Mouse (Mus musculus) kidney, postnatal 4 days (tissue): Measurements from ENCODE around the gene Erg.

ENCODE experiments used
- DNase-seq, 2 experiments: peaks; one replicate each; pipeline ENCODE4 v3.0.0; 2021; ENCODE audit warnings: mixed read lengths in 2 of 2

Gene Erg

DNA sequence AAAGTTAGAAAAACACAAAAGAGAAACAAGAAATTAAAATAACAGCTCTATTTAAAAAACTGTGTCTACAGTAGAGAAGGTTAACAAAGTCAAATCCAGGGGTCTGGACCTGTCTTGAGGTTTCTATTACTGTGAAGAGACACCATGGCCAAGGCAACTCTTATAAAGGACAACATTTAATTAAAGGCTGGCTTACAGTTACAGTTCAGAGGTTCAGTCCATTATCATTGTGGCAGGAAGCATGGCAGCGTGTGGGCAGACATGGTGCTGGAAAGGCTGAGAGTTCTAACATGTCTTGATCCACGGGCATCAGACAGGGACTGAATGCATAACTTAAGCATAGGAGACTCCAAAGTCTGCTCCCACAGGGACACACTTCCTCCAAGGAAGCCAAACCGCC is 111.4 kb downstream of the Erg start:
- no peak for DNase-seq

DNA sequence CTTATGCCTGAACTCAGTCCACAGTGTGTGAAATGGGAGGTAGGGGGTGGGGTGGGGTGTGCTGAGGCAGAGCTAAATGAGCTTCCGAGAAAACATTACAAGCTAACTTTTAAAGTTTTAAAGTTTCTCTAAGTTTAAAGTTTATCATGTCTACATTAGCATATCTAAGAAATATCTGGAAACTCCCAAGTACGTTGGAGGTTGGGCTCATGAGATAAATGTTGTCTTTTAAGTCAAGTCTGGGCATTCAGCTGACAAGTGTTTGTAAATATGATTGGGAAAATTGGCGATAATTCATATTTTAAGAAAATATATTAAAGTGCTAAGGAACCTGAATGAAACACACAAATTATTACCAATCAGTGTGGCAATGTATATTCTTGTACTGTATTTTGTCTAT is 112.4 kb downstream of the Erg start:
- DNase-seq: no peak

DNA sequence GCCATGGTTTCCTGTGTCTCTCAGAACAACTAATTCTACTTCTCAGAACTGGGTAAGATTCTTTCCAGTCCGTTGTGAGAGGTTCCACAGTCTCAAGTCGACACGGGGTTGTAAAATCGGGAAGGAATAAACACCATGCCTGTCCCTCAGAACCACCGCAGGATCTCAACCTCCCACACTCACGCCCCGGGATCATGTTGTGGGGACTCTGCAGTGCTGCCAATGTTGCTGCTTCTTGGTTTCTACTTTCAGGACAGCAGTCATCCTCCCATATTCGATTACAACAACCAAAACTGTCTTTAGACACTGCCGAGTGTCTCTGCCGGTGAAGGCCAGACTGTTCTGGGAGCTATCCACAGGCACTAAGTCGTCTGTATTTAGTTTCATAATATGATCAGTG is 113.6 kb downstream of the Erg start:
- DNase-seq: no peak

DNA sequence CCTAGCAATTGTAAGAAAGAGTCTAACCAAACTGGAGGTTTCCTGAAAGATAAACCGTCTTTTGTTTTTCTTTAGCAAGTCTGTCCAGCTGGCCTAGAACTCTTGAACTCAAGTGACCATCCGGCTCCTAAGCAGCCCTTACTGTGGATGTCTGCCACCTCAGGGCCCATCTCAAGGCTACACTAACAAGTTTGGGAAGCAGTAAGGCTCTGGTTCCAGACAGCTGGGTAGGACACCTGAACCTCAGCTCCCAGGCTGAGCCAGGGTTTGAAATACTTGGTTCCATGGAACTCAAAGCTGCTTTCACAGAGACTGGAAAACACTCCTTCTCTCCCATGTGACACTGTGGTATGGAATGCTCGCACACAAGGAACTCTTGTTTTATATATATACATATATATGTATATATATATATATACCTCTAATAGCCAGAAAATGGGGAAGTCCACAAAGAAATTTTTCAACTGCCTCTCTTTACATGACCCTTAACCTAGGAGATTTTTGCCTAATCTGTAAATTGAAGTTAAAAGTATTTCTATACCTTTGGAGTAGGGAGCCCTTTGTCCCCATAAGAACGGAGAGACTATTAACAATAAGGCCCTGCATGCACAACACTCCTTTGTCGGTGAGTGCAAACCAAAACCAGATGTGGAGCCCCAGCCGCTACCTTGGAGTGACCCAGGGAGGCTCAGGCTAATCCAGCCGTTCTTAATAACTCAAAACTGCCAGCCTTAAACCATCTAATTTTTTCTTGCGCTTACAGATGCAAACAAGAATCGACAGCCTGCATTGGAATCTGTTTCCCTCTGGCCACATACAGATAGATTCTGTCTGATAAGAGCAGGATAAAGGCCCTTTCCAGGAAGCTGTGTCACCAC is 116.9 kb downstream of the Erg start:
- DNase-seq: no peak

DNA sequence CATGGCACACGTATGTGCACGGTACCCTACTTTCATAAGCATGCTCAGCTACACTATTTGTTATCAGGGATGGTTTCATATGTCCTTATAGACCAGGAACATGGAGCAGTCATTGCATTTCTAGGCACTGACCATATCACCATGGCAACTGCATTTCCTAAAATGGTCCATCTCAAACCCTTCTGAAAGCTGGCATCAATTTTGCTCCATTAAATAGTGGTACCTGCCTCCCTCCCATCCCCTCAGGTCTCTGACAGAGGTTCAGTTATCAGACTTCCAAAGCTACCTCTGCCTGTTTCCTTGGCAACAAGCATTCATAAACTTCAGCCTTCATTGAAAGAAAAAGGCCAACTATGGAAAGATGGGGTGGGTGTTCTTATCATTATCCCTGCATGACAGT is 118.5 kb downstream of the Erg start:
- DNase-seq: no peak

DNA sequence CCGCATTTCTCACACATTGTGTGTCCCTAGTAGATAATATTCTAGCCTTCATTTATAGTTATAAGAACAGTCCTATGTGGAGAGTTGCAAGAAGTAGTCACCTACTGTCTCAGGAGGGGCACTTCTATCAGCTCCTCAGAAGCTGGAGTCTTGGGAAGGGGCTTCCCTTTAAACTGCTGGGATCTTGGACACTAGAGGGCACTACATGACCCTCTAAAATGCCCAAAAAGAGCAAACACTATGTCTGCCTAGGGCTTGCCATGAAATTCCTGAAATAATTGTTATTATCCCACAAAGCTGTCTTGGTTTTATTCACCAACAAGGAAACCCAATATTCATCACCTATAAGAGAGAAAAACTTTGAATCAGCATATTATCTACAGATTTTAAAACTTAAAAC is 119.8 kb downstream of the Erg start:
- peak; percentile 29 to 44 for DNase-seq

DNA sequence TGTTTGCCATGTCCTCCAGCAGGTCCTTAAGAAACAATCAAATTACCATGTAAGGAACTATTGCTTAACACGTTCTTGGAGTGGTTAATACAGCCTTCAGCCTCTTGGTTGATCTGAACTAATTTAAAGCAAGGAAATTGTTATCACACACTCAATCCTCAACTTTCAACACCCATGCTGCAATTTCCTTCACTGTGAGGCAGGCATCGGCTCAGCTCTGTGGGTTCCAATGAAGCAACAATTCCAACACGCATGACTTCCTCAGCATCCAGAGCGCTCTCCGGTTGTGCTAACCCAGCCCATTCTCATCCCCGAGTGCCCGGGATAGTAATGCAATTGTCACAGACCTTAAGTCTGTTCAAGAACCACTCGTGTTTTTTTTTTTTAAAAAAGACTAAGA is 121.8 kb downstream of the Erg start:
- no peak for DNase-seq

DNA sequence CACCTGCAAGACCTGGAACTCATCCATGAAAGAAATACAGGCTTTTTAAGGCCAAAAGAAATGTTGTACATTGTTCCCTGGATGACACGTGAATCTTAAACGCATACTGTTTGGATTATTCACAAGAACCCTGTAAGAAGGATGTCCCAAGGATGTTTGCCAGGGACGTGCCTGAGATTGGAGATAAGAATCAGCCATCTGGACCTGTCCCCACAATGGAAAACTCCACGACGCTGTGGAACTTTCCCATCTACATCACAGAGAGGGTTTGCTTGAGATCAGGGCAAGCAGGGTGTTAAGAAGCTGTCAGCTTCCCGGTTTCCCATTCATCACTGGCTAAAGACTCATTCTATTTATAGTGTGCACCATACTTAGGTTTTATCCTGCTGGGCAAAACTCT is 122.6 kb downstream of the Erg start:
- peak; percentile 48 to 64 for DNase-seq

DNA sequence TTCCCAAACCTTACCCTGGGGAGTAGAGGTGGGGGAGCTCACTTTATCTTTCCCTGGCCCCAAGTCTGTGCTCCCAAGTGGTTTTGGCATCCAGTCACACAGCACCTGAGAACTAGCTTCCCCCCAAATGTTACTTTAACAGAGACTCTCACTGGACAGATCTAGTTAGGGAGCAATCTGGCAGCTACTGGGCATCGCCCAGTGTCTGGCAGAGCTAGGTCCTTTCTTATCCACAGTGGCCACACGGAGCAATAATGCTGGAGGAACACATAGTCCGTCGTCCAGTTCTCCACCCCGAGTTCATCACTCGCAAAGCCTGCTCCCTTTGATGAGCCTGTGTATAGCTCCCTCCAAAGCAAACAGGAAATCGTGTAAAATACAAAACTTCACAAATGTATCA is 124.5 kb downstream of the Erg start:
- no peak for DNase-seq

DNA sequence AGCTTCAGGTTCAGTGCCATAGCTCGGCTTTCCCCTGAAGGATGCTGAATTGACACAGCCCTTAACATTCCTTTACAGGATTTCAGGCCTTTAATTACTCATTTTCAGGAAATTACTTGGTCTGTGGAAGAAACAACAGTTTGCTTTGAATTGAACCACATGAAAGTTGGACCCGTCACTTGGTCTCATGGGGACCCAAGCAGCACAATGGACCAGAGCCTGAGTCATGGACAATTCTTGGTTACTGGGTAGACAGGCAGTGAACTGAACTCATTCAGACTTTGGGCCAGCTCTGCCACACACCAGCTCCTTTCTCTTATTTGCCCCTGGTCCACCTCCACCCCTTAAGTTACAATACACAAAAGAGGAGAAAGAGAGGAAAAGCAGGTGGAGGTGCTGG is 126.1 kb downstream of the Erg start:
- DNase-seq: no peak

DNA sequence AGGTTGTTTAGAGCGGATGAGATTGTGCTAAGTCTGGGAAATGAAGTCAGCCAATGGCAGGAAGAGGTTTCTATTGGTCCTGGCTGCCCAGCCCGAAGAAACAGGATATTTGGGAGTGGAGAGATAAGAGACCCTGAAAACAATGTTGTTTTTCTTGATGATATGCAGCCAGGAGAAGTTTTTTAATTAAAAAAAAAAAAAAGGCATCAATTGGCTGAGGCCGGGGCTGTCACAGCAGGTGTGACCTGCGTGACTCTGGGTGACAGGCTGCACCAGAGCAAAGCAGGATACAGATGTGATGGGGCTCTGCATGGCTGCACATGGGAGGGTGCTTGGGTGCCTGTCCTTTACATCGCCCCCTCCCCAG is 127.1 kb downstream of the Erg start:
- DNase-seq: peak; percentile 24 to 44

DNA sequence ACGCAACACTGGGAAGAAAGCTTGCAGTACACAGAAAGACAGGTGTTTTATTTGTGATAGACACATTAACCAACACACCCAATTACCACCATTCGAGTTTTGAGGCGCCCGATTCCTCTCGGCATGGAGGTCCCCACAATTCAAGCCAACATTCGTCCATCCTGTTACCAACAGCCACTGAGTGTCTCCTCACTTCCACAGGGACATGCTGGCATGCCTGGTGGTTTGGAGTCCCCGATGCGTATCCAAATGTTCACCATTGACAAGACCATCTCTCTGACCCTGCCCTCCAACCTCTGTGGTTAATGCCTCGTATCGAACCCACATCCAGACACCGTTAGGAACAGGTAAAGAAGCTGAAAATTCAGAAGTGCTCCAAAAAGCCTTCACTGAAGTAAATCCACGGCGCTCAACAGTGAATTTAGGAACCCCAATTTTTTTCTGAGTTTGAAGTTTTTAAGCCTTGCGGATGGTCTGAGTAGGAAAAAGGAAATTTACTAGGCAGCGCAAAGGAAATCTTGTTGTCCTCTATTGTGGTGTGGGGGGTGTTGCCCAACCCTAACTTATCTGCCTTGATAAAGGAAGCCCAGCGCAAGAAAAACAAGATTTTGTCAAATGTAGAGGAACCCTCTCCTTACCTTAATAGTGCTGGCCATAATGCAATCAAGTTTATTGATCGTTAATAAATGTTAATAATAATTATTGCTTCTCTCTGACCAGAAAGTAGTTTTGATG is 127.6 kb downstream of the Erg start:
- no peak for DNase-seq

DNA sequence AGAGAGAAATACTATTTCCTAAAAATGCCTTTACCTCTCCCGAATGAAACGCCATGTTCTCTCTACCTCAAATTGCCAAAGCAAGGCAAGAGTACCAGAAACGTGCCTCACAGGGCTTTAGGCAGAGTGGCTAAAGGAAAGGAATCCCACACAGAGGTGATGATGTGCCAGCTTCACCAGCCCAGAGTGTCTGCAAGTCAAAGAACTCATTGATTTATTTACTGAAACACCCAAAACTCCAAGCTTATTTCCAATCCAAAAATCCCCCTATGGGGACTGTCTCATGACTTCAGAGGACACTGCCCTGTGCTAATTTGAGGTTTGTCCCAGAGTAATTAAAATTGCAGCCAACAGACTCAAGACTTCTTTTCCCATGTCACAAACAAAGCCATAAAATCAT is 129.4 kb downstream of the Erg start:
- no peak for DNase-seq

DNA sequence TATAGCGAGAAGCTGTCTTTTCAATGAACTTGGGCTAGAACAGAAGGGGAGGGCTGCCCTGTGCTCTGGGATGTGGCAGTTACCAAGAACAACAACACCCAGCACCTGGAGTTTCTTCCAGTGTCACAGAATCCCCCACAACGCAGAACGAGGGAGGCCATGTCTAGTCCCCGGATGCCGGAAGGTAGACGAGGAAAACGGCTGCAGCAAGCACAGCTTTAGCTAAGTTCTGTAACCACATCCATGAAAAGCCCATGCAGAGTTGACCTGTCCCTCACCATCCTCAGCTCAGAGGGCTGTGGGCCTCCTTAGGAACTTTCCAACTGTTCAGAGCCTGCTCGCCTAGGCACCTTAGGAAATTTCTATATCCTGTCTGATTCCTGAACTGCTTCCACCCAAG is 130.5 kb downstream of the Erg start:
- no peak for DNase-seq

DNA sequence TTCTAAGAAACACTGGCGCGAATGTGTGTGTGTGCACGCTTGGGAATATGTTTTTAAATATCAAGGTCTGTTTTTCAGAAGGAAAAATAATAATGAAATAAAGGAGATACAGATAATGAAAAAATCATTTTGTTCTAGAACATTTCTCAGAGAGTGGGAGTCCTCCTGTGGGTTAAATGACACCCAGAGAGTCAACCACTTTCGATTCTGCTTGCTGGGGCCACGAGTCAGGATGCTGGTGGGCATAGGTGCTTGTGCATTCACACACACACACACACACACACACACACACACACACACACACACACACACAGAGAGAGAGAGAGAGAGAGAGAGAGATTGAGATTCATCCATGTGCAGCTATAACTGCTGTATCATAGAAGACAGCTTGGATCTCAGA is 130.9 kb downstream of the Erg start:
- no peak for DNase-seq

DNA sequence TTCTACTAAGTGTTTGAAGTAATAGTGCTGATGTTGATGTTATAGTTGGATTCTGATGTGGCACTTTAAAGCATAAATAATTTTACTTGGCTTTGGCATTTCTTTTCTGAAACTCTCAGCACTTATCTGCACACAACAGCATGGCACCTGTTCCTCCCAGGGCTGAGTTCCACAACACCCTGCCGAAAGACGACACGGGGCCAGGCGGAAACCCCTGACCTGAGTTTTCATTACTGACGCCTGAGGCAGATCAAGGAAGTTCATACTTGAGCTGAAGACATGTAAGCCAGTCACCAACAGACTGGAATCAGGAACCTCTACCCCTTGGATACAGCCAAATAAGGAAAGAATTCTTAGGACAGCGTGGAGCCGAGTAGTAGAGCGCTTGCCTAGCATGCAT is 134.0 kb downstream of the Erg start:
- no peak for DNase-seq

DNA sequence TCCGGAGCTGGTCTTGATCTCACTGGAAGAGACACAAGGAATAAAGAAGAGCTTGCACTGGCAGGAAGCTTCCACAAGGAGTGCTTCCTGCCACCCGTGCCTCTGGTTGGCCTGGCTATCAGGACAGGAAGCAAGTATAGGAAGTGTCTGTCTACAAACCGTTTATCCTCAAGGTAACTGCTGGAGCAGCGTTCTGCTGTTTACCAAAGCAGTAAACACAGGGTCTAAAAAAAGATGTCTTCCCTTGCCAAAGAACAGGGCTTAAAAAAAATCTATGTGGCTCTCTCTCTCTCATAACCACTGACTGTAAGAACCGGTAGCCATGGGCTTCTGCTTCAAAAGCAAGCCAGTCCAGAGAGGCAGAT is 137.1 kb downstream of the Erg start:
- DNase-seq: peak in 1 of 2 experiments; percentile 39

DNA sequence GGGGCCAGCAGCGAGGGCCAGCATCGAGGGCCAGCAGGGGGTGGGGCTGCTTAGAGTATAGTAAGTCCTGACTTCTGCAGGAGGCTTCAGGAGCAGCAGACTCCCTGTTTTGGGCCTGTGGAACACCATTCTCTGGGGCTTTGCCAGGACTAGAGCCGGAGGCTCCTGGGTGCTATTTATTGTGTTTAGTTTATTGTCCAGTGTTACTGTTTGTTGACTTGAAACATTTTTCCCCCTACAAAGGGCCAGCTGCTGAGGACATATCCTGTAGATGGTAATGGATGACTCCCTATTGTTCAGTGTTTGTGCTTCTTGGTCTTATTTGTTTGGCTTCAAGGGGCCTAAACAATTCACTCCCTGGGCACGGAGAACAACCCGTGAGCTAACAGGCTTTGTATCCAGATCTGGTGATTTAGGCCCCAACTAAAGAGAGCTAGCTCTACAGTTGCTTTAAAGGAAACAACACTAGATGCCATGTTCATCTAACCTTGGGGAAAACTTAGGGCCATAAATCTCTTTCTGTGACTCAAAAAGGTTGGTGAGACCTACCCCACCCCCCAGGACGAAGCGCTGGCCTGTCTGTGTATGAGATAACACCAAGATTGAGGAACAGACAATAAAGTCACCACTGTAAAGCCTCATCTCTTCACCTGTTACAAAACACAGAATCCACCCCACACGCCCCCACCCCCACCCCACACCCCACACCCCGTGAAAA is 137.6 kb downstream of the Erg start:
- peak in 1 of 2 experiments; percentile 26 for DNase-seq

DNA sequence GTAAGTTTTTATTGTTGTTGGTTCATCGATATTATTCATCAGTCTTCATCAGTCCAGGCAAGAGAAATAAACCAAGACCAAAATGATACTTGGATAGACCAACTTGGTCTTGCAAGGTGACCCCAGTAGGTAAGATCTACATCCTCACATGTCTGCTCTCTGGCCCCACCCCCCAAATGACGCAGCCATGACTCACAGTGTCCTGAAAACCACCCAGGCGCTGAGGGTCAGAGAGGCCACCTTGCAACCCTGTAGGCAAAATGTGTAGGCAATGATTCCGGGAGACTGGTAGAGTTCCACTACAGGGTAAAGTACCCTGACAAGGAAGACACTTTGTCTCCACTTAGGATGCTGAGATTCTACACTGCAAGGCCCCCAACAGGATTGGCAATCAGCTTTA is 138.5 kb downstream of the Erg start:
- DNase-seq: no peak

DNA sequence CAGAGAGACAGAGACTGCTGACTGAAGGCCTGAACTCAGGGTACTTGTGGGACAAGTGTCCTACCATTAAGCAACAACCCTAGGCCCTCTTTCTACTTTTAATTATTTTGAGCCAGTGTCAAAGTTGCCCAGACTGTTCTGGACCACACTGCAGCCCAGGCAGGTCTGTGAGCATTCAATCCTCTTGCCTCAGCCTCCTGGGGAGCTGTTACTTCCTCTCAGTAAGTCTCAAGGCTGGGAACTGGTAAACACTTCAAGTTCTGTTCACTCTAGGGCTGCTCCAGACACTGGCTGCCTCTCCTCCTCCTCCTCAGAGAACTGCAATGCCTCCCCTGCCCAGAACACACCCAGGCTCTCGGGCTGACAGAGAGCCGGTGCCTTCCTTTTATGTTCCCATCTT is 140.0 kb downstream of the Erg start:
- no peak for DNase-seq

DNA sequence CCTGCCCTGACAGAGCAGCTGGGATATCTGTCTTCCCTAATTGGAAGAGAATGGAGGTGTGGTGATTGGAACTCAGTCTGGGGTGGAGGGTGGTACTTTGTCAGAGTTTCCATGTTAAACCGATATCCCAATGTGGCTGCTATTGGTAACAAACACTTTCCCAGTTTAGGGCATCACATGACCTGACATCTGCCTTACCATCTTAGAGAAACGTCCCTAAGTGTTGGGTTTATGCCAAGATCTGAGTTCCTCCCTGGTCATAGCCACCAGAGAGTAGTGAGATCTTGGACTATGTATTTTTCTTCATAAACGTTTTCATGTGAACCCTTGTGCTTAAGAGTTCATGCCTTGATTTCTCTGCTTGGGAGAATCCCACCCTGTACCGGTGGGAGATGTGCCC is 144.4 kb downstream of the Erg start:
- no peak for DNase-seq

DNA sequence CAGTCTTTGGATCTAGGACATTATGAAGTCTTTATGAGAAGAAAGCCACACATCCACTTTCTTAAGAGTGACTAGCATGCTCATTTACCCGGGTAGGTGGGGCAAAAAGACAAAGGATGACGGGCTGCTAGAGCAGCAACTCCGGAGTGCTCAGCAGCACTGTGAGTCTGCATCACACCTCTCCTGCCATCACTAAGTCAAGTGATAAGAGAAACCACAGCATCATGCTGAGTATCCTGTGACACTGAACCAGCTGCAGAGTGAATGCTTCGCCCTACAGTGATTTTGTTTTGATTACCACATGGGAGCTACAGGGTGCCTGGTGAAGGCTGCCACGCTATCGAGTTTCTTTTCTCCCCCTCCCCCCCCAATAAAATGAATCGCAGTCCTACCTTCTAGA is 145.2 kb downstream of the Erg start:
- DNase-seq: no peak

DNA sequence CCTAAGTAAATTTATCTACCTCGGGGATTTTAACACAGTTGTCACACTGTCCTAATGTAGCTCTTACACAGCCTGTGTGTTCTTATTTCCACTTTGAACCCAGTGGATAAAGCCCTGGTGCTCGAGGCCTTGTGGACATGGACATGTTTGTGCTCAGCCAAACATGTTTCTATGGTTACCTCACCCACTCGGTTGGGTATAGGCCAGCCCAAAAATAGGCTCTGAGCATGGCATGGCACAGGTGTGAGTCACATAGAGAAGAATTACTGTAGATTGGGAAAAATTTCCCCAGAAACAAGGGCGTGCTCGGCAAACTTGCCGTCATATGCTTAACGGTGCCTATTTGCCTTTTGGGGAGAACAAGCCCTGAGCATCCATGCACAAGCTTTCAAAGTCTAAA is 146.1 kb downstream of the Erg start:
- no peak for DNase-seq

DNA sequence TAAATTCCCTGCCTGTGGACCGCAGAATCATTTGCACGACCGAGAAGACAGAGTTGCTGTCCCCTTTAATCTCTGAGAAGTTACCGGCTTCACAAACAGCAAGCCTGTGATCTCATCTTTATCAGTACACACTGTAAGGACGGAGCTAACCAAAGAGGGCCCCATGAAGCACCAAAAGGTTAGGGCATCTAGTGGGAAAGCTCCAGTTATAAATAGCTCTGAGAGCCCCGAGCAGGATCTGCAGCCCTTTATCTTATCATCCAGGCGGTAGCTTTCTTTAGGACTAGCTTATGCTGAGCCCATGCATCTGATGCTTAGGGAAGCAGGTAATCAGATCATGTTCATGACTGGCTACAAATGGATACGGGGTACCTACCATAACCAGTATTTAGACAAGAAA is 146.6 kb downstream of the Erg start:
- no peak for DNase-seq
